Mouse (Mus musculus): ENCODE measurements around the gene Gm20388. TPM values are rescaled to one million over a fixed set of nuclear protein-coding genes. Genes with fewer than 3 reads are reported as not detected.
A peak's percentile ranks its signal among the peaks of the same experiment; 100 is the strongest.

Gm20388 gene
- polyA plus RNA-seq, 1 experiment = not detected

GRCm38 (mm10) chr8:122459218-122459900 lies 2548.7 kb downstream of the Gm20388 start:
- no peak overlapping the region for H3K4me3 ChIP-seq (ENCODE audit: insufficient read depth, low read depth, low read length)
- WGBS = 58% methylated on average over 6 of the region's 6 CpGs
- TF ChIP-seq CTCF (IDR thresholded peaks at IDR 0.05; ENCODE audit: insufficient read depth, low read depth, low read length) (peak; percentile 32; the same call in 1 of the 2 replicates), POLR2A (IDR thresholded peaks at IDR 0.05; ENCODE audit: insufficient read depth, low read depth, low read length) (no peak)
- peaks cover 54% of the 10 kb centered on the region for H3K4me1 ChIP-seq (ENCODE audit: control insufficient read depth, insufficient read depth, low read length)
- no peak overlapping the region for H3K27ac ChIP-seq (ENCODE audit: insufficient read depth, low read depth, low read length)

DNA sequence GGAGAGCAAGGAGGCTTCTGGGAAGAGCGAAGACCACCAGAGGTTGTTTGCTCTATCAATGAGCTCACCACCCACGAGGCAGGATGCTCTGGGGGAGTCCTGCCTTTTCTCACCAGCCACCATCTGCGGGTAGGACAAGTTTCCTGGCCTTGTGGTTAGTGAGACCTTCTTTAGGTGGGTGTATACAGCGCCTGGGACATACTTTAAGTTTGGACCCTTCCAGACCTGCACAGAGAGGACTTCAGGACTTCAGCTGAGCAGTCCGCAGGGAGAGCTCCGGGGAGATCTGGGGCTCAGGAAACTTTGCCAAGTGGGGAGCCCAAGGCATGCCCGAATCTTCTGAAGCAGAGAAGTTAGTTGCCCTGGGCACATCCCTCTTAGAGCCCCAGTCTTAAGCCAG lies 2549.3 kb downstream of the Gm20388 start:
- no peak overlapping the region for H3K27ac ChIP-seq (ENCODE audit: insufficient read depth, low read depth, low read length)
- peak overlapping the region; percentile 34; the same call in 1 of the 2 replicates for H3K4me3 ChIP-seq (ENCODE audit: insufficient read depth, low read depth, low read length)
- peaks cover 54% of the 10 kb centered on the region for H3K4me1 ChIP-seq (ENCODE audit: control insufficient read depth, insufficient read depth, low read length)
- TF ChIP-seq CTCF (IDR thresholded peaks at IDR 0.05; ENCODE audit: insufficient read depth, low read depth, low read length) (no peak), POLR2A (IDR thresholded peaks at IDR 0.05; ENCODE audit: insufficient read depth, low read depth, low read length) (no peak)
- WGBS = 22% methylated on average over 7 of the region's 7 CpGs

GRCm38 (mm10) chr8:122460524-122461472 lies 2550.2 kb downstream of the Gm20388 start, which contains the start of gene Snai3:
Gene Snai3 (minus strand): TSS chr8:122460733.
- WGBS = 3% methylated on average over 56 of the region's 56 CpGs
- no peak for TF ChIP-seq CTCF (IDR thresholded peaks at IDR 0.05; ENCODE audit: insufficient read depth, low read depth, low read length)
- no peak for TF ChIP-seq POLR2A (IDR thresholded peaks at IDR 0.05; ENCODE audit: insufficient read depth, low read depth, low read length)
- Histone ChIP-seq H3K4me1 (ENCODE audit: control insufficient read depth, insufficient read depth, low read length) (peaks cover 54% of the 10 kb centered on the region), H3K27ac (ENCODE audit: insufficient read depth, low read depth, low read length) (peak within 1 kb of the TSS; percentile 60), H3K4me3 (ENCODE audit: insufficient read depth, low read depth, low read length) (peak within 1 kb of the TSS; percentile 34)

- H3K4me1 ChIP-seq (ENCODE audit: control insufficient read depth, insufficient read depth, low read length) = peaks cover 54% of the 10 kb centered on the region
- peak overlapping the region; percentile 60 for H3K27ac ChIP-seq (ENCODE audit: insufficient read depth, low read depth, low read length)
- 38% methylated on average over 11 of the region's 11 CpGs for WGBS
- no peak for TF ChIP-seq POLR2A (IDR thresholded peaks at IDR 0.05; ENCODE audit: insufficient read depth, low read depth, low read length)
- TF ChIP-seq CTCF (IDR thresholded peaks at IDR 0.05; ENCODE audit: insufficient read depth, low read depth, low read length) = no peak
- H3K4me3 ChIP-seq (ENCODE audit: insufficient read depth, low read depth, low read length) = no peak overlapping the region
Measured at GRCm38 (mm10) chr8:122461473-122462148, 2551.0 kb downstream of the Gm20388 start.

DNA sequence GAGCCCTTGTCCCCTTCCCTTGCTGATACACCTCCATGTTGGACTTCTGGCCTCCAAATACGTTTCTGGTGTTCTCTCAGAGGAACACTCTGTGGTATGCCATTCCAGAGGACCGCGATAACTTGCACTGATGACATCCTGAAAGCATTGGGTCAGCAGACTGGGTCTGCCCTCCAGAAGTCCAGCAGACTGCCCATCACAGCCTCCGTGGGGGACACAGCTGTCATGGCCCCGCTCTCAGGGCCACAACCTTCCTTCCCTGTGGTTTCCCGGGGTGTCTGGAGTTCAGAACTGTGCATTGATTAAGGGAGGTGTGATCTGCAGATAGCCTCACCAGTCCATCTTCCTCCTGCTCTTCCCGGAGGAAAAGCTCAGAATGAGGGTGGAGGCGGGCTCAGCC lies 2551.9 kb downstream of the Gm20388 start:
- no peak for TF ChIP-seq POLR2A (IDR thresholded peaks at IDR 0.05; ENCODE audit: insufficient read depth, low read depth, low read length)
- Histone ChIP-seq H3K27ac (ENCODE audit: insufficient read depth, low read depth, low read length) (peak overlapping the region; percentile 27), H3K4me3 (ENCODE audit: insufficient read depth, low read depth, low read length) (no peak overlapping the region), H3K4me1 (ENCODE audit: control insufficient read depth, insufficient read depth, low read length) (peaks cover 49% of the 10 kb centered on the region)
- 76% methylated on average over 8 of the region's 8 CpGs for WGBS

DNA sequence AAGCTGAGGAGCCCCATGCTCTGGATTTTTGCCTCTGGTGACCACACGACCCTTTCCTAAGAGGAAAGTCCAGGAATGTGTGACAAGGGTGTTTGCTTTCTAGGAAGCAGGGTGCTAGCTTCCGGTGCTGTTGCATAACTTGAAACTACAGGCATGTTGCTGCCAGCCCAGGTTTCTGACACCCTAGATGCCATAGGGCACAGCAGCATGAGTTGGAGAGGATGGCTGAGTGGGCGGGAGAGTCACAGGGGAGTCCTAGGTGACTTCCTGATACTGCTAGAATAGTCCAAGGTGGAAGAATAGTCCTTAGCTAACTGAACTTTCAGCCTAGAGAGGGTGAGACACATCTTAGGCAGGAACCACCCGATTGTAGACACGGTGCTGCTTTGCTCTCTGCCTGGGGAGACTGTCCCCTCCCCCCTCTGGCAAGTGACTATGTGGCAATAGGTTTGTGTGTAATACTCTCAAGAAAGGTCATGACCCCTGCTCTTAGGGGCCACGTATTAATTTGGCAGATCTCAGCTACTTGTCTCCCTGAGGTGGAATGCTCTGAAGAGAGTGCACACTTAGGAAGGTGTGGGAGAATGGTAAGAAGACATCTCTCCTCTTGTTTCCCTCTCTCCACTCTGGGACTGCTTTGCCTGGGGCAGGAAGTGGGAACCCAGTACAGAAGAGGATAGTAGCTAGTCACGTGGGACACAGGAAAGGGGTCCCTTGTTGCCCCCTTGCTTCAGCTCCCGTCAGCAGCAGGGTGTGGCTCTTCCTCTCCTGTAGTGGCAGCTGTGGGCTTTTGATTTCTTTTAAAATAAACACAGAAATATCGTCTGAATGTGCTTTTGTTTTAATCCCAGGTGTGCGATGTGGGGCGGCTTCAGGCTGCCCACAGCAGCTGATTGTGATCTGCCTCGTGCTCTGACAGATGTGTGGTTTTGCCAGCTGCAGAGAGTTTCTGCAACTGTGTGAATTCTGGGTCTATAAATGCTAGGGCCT lies 2553.3 kb downstream of the Gm20388 start:
- Histone ChIP-seq H3K27ac (ENCODE audit: insufficient read depth, low read depth, low read length) (no peak overlapping the region), H3K4me3 (ENCODE audit: insufficient read depth, low read depth, low read length) (no peak overlapping the region), H3K4me1 (ENCODE audit: control insufficient read depth, insufficient read depth, low read length) (peaks cover 41% of the 10 kb centered on the region)
- TF ChIP-seq CTCF (IDR thresholded peaks at IDR 0.05; ENCODE audit: insufficient read depth, low read depth, low read length) (no peak), POLR2A (IDR thresholded peaks at IDR 0.05; ENCODE audit: insufficient read depth, low read depth, low read length) (no peak)
- 63% methylated on average over 12 of the region's 12 CpGs for WGBS

DNA sequence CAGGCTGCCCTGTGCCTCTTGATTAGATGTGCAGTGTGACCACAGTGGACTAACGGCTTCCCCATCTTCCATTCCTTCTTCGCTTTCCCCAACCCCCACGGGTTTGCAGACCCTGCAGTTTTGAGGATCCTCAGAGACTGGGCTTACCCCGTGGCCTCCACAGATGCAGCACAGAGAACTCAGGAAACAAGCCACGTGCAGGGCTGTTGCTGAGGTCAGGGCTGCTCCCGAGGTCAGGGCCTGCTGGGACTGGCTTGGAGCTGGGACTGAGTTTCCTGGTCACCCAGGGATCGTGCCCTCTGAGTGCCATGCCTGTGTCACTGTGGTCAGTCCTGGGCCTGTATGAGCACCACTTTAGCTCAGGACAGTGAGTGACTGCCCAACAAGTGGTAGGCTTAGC lies 2554.3 kb downstream of the Gm20388 start:
- TF ChIP-seq CTCF (IDR thresholded peaks at IDR 0.05; ENCODE audit: insufficient read depth, low read depth, low read length) (no peak), POLR2A (IDR thresholded peaks at IDR 0.05; ENCODE audit: insufficient read depth, low read depth, low read length) (no peak)
- no peak overlapping the region for H3K4me3 ChIP-seq (ENCODE audit: insufficient read depth, low read depth, low read length)
- H3K4me1 ChIP-seq (ENCODE audit: control insufficient read depth, insufficient read depth, low read length) = peaks cover 35% of the 10 kb centered on the region
- H3K27ac ChIP-seq (ENCODE audit: insufficient read depth, low read depth, low read length) = no peak overlapping the region
- WGBS = 74% methylated on average over 7 of the region's 7 CpGs

DNA sequence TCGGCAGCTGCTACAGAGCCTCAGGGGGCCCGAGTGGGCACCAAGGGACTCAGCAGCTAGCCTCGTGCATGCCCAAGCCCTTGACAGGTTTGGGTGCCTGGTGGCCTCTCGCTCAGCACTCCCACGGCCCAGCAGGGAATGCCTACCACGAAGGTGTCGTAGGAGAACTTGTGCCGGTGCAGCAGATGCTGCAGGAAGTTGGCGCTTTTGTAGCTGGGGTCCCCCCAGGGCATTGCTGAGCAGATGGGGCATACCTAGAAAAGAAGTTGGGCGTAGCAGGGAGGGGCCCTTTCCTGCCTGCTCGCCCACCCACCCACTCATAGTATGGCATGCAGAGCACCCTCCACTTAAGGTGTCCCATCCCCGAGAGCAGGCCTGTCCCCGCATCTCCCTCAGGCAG lies 2557.2 kb downstream of the Gm20388 start:
- WGBS = 86% methylated on average over 13 of the region's 13 CpGs
- no peak overlapping the region for H3K4me3 ChIP-seq (ENCODE audit: insufficient read depth, low read depth, low read length)
- TF ChIP-seq POLR2A (IDR thresholded peaks at IDR 0.05; ENCODE audit: insufficient read depth, low read depth, low read length) (no peak), CTCF (IDR thresholded peaks at IDR 0.05; ENCODE audit: insufficient read depth, low read depth, low read length) (no peak)
- H3K4me1 ChIP-seq (ENCODE audit: control insufficient read depth, insufficient read depth, low read length) = peaks cover 9% of the 10 kb centered on the region
- H3K27ac ChIP-seq (ENCODE audit: insufficient read depth, low read depth, low read length) = no peak overlapping the region

All from olfactory bulb, adult 2 months (tissue).